Mouse (Mus musculus) lung, adult 2 months (tissue): ENCODE measurements around the gene Mylk2.

ENCODE experiments used
- CTCF ChIP-seq: fragments of 200-500 bp; IDR thresholded peaks from 2 replicates; pipeline ENCODE4 v1.5.1; 2011; ENCODE audit warnings: mild to moderate bottlenecking, low read length, control low read depth; ENCODE audit not compliant: insufficient read depth
- POLR2A ChIP-seq: fragments of 200-500 bp; IDR thresholded peaks from 2 replicates; pipeline ENCODE4 v1.6.1; 2011; ENCODE audit warnings: low read depth, mild to moderate bottlenecking, control low read depth, low read length, borderline replicate concordance; ENCODE audit errors: extremely low read depth

- TF ChIP-seq POLR2A (no peak), CTCF (no peak)
Observed at GRCm38 (mm10) chr2:152943568-152943967, 32.4 kb downstream of the Mylk2 start.
